Mouse (Mus musculus): ENCODE measurements at regions not wholly inside any gene's neighbourhood (a gene's known extent, or its start where the extent isn't known, plus 50 kb on each side); places are given as distances from the start of the nearest gene placed in this dataset.

GRCm38 (mm10) chr13:5648276-5648675 is 213.0 kb upstream of the Klf6 start:
- in situ Hi-C loops (cut with MboI; ENCODE audit: low pct_unique_long_range_greater_than_20kb in 1 of 2, low sequenced_read_pairs in 2 of 2, unreplicated experiment in 1 of 2): no loop called here

- in situ Hi-C loops (cut with MboI; ENCODE audit: low pct_unique_long_range_greater_than_20kb in 1 of 2, low sequenced_read_pairs in 2 of 2, unreplicated experiment in 1 of 2): no loop called here
Observed at GRCm38 (mm10) chr13:5657556-5657955, 203.7 kb upstream of the Klf6 start.

GRCm38 (mm10) chr13:5666235-5667007 is 194.9 kb upstream of the Klf6 start:
- in situ Hi-C loops (cut with MboI; ENCODE audit: low pct_unique_long_range_greater_than_20kb in 1 of 2, low sequenced_read_pairs in 2 of 2, unreplicated experiment in 1 of 2): no loop called here

- in situ Hi-C loops (cut with MboI; ENCODE audit: low pct_unique_long_range_greater_than_20kb in 1 of 2, low sequenced_read_pairs in 2 of 2, unreplicated experiment in 1 of 2): no loop called here
Observed at GRCm38 (mm10) chr13:5675668-5676067, 185.6 kb upstream of the Klf6 start.

- in situ Hi-C loops (cut with MboI; ENCODE audit: low pct_unique_long_range_greater_than_20kb in 1 of 2, low sequenced_read_pairs in 2 of 2, unreplicated experiment in 1 of 2): loop anchor here (10.0 kb wide), 2 partner anchors 135 to 175 kb away; partner anchors contain the start of gene Klf6 (in 2 of the 2)
Observed at GRCm38 (mm10) chr13:5690124-5690523, 171.2 kb upstream of the Klf6 start.

GRCm38 (mm10) chr13:5690680-5691079 is 170.6 kb upstream of the Klf6 start:
- in situ Hi-C loops (cut with MboI; ENCODE audit: low pct_unique_long_range_greater_than_20kb in 1 of 2, low sequenced_read_pairs in 2 of 2, unreplicated experiment in 1 of 2): loop anchor here (10.0 kb wide), 2 partner anchors 136 to 174 kb away; partner anchors contain the start of gene Klf6 (in 2 of the 2)

- in situ Hi-C loops (cut with MboI; ENCODE audit: low pct_unique_long_range_greater_than_20kb in 1 of 2, low sequenced_read_pairs in 2 of 2, unreplicated experiment in 1 of 2): loop anchor here (10.0 kb wide), 2 partner anchors 140 to 170 kb away; partner anchors contain the start of gene Klf6 (in 2 of the 2)
Observed at GRCm38 (mm10) chr13:5694626-5695025, 166.7 kb upstream of the Klf6 start.

- in situ Hi-C loops (cut with MboI; ENCODE audit: low pct_unique_long_range_greater_than_20kb in 1 of 2, low sequenced_read_pairs in 2 of 2, unreplicated experiment in 1 of 2): loop anchor here (10.0 kb wide), 2 partner anchors 141 to 169 kb away; partner anchors contain the start of gene Klf6 (in 2 of the 2)
Observed at GRCm38 (mm10) chr13:5695581-5695980, 165.7 kb upstream of the Klf6 start.

GRCm38 (mm10) chr13:5696377-5696776 is 164.9 kb upstream of the Klf6 start:
- in situ Hi-C loops (cut with MboI; ENCODE audit: low pct_unique_long_range_greater_than_20kb in 1 of 2, low sequenced_read_pairs in 2 of 2, unreplicated experiment in 1 of 2): loop anchor here (10.0 kb wide), 2 partner anchors 142 to 168 kb away; partner anchors contain the start of gene Klf6 (in 2 of the 2)

- in situ Hi-C loops (cut with MboI; ENCODE audit: low pct_unique_long_range_greater_than_20kb in 1 of 2, low sequenced_read_pairs in 2 of 2, unreplicated experiment in 1 of 2): loop anchor here (10.0 kb wide), 2 partner anchors 143 to 167 kb away; partner anchors contain the start of gene Klf6 (in 2 of the 2)
Observed at GRCm38 (mm10) chr13:5697329-5697728, 164.0 kb upstream of the Klf6 start.

- in situ Hi-C loops (cut with MboI; ENCODE audit: low pct_unique_long_range_greater_than_20kb in 1 of 2, low sequenced_read_pairs in 2 of 2, unreplicated experiment in 1 of 2): no loop called here
Observed at GRCm38 (mm10) chr13:5702071-5702470, 159.2 kb upstream of the Klf6 start.

- in situ Hi-C loops (cut with MboI; ENCODE audit: low pct_unique_long_range_greater_than_20kb in 1 of 2, low sequenced_read_pairs in 2 of 2, unreplicated experiment in 1 of 2): no loop called here
Observed at GRCm38 (mm10) chr13:5704991-5705390, 156.3 kb upstream of the Klf6 start.

GRCm38 (mm10) chr13:5711646-5712045 is 149.6 kb upstream of the Klf6 start:
- in situ Hi-C loops (cut with MboI; ENCODE audit: low pct_unique_long_range_greater_than_20kb in 1 of 2, low sequenced_read_pairs in 2 of 2, unreplicated experiment in 1 of 2): no loop called here

GRCm38 (mm10) chr13:5713195-5713863 is 148.0 kb upstream of the Klf6 start:
- in situ Hi-C loops (cut with MboI; ENCODE audit: low pct_unique_long_range_greater_than_20kb in 1 of 2, low sequenced_read_pairs in 2 of 2, unreplicated experiment in 1 of 2): no loop called here

- in situ Hi-C loops (cut with MboI; ENCODE audit: low pct_unique_long_range_greater_than_20kb in 1 of 2, low sequenced_read_pairs in 2 of 2, unreplicated experiment in 1 of 2): no loop called here
Observed at GRCm38 (mm10) chr13:5714191-5714591, 147.1 kb upstream of the Klf6 start.

GRCm38 (mm10) chr13:5714793-5715192 is 146.5 kb upstream of the Klf6 start:
- in situ Hi-C loops (cut with MboI; ENCODE audit: low pct_unique_long_range_greater_than_20kb in 1 of 2, low sequenced_read_pairs in 2 of 2, unreplicated experiment in 1 of 2): no loop called here

- in situ Hi-C loops (cut with MboI; ENCODE audit: low pct_unique_long_range_greater_than_20kb in 1 of 2, low sequenced_read_pairs in 2 of 2, unreplicated experiment in 1 of 2): no loop called here
Observed at GRCm38 (mm10) chr13:5716749-5717148, 144.5 kb upstream of the Klf6 start.

GRCm38 (mm10) chr13:5723319-5723718 is 138.0 kb upstream of the Klf6 start:
- in situ Hi-C loops (cut with MboI; ENCODE audit: low pct_unique_long_range_greater_than_20kb in 1 of 2, low sequenced_read_pairs in 2 of 2, unreplicated experiment in 1 of 2): no loop called here

GRCm38 (mm10) chr13:5724364-5724763 is 136.9 kb upstream of the Klf6 start:
- in situ Hi-C loops (cut with MboI; ENCODE audit: low pct_unique_long_range_greater_than_20kb in 1 of 2, low sequenced_read_pairs in 2 of 2, unreplicated experiment in 1 of 2): no loop called here

All from mouse embryonic stem cell (cell line).